Mouse (Mus musculus): ENCODE measurements at regions not wholly inside any gene's neighbourhood (a gene's known extent, or its start where the extent isn't known, plus 50 kb on each side); places are given as distances from the start of the nearest gene placed in this dataset.

DNA sequence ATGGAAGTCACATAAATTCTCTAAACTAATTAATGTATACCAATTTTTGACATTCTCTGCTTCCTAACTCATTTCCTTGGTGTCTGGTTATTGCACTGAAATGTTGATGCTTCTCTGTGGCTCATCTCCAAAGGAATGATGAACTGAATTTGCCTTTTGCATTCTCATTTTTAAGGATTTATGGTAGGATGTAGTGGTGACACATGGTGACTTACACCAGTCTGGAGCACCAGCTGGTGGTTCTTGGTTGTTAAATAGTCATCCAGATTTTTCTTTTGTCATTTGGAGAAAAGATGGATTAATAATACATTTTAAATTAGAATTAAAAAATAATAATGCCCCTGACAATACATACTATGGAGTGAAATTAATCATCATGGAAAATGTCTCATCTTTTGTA is 1097.2 kb upstream of the Epha7 start:
- DNase-seq (ENCODE audit: low spot score) = no peak

DNA sequence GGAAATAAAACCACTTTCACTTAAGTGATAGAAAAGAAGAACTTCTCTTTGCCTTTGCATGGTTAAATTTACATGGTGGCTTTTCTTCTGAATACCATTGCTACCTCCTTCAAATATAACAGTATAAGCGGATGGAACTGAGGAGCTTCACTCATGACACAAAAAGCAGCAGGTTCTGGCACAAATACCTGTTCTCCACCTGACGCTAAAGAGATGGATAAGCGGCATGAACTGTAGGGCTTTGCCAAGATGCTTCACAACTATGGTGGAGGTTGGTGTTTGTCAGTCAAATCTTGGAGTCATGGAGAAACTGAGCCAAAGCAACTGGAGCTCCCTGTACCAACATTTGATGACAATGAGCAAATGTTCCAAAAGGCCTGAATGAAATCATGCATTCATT is 1085.2 kb upstream of the Epha7 start:
- no peak for DNase-seq (ENCODE audit: low spot score)

DNA sequence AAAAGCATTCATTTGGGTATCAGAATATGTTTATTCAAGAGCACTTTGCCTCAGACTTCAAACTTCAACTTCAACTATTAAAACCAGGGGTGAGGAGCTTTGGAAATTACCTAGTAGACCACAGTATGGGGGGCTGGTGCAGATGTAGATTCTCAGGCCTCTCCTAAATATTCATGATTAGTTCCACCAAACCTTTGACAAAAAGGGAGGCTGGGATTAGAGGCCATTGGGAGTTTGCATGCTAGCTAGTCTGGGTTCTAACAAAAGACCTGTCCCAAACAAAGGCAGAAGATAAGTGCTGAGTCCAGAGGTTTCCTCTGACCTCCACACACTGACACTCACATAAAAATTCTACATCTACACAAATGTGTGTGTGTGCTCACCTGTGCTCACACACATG is 1078.8 kb upstream of the Epha7 start:
- DNase-seq (ENCODE audit: low spot score) = no peak

DNA sequence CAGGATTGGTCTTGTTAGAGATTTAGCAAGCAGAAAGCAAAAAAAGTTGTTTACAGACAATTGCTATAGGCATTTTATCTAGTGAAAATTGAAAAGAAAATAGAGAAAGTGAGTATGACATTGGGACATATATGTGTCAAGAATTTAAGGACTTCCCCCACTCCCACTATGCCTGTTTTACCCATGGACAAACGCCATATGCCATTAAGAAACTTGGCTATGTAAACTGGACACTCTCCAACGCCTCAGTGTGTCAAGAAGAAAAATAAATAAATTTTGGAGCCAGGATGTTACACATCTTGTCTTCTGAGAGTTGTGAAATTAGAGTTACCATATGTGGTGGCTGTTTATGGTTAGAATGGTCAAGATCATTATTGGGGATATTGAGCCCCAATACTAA is 1031.1 kb upstream of the Epha7 start:
- no peak for DNase-seq (ENCODE audit: low spot score)

DNA sequence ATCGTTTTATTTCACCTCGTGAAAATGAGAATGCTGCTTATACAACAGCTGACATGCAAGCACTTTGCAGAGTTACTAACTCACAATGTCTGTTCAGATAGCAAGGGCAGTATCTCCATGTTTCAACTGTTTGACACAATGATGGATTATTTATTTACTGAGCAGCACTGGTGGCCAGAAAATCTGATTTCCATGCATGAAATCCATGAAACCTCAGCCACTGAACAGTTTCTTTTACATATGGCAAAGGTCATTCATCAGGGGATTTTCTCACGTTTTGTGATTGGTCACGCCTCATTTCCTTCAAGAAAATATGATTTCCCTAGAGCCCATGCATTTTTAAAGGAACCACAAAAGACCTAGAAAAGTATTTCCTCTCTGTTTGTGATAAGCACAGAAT is 1025.9 kb upstream of the Epha7 start:
- DNase-seq (ENCODE audit: low spot score) = peak; percentile 17
